Mouse (Mus musculus): ENCODE data around the gene Ssty2.
"Not testable (repeated sequence)": the region's sequence is repeated elsewhere in the genome, so short reads cannot be mapped to it uniquely, and the experiment has no call there.

Gene Ssty2

DNA sequence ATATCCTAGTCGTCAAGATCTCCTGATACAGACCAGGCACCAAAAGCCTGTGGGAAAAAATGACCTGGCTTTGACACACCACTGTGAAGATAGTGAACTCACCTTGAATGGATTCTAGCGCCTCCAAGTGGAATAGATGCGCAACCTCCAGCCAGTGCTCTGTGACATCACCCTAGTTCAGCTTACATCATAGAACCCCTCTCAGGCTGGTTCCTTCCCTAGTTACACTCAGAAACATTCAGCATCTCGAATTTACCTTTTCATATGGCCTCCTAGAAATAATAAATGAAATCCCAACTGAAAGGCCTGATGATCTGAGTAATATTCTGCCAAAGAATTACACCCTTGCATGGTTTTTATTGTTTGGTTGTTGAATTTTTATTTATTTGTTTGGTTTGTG is at the start of gene Ssty2:
TSS of gene Ssty2 (minus strand) at position 101 of the 400 bp plus-strand sequence.
- DNase-seq (ENCODE audit: low spot score in 2 of 2), result not testable (repeated sequence)

Measured in frontal cortex, postnatal 14 days (tissue).